Mouse (Mus musculus) liver, adult 2 months (tissue): Measurements from ENCODE around the gene Zan.

ENCODE experiments used
- CTCF ChIP-seq: fragments of 200-500 bp; IDR thresholded peaks from 2 replicates; pipeline ENCODE4 v1.5.1; 2011; ENCODE audit warnings: low read depth, low read length, control low read depth
- POLR2A ChIP-seq: fragments of 200-500 bp; IDR thresholded peaks from 2 replicates; pipeline ENCODE4 v1.6.1; 2011; ENCODE audit warnings: low read length, control low read depth; ENCODE audit not compliant: insufficient read depth; ENCODE audit errors: extremely low read depth

DNA sequence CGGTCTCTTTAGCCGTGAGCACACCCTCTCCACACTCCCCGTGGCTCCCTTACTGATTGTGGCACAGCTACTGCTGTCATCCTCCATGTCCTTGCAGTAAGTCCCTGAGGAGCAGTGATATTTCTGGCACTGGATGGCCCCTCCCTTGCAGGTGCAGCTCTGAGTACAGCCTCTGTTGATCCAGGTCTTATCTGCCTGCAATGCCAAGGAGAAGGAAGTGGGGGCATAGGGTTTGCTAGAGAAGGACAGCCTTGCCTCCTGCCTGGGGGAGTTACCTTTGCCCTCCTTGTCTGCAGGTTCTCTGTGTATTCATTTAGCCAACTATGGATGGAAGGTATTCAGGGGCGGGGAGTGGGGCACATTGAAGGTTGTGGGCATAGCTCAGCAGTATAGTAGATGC lies 57.0 kb downstream of the Zan start:
- TF ChIP-seq CTCF (no peak), POLR2A (no peak)
